Mouse (Mus musculus) midbrain, embryonic 11.5 days (tissue): Measurements from ENCODE around the gene Zfp384. TPM values are rescaled to one million over a fixed set of nuclear protein-coding genes. Genes with fewer than 3 reads are reported as not detected.

ENCODE experiments used
- ATAC-seq: fragments of 200-750 bp; cut with Nextera tagmentation; 2 replicates; pipeline ENCODE4 v1.8.0; 2017; ENCODE audit warnings: moderate TSS enrichment, moderate library complexity; ENCODE audit not compliant: low FRiP score
- DNase-seq: peaks from one replicate; pipeline ENCODE4 v3.0.0; 2015; ENCODE audit warnings: low spot score; ENCODE audit errors: missing footprints
- H3K27ac ChIP-seq: fragments of 300-500 bp; sonication (generic); 2 replicates; pipeline ENCODE4 v1.5.1; 2014; ENCODE audit warnings: low read depth, low read length
- H3K27me3 ChIP-seq: fragments of 300-500 bp; sonication (generic); 2 replicates; pipeline ENCODE4 v1.6.1; 2014; ENCODE audit warnings: mild to moderate bottlenecking, low read length, moderate library complexity, mixed read lengths; ENCODE audit not compliant: control insufficient read depth, insufficient read depth
- H3K36me3 ChIP-seq: fragments of 300-500 bp; sonication (generic); 2 replicates; pipeline ENCODE4 v1.6.1; 2014; ENCODE audit warnings: mild to moderate bottlenecking, low read length, moderate library complexity, mixed read lengths; ENCODE audit not compliant: control insufficient read depth, insufficient read depth
- H3K4me1 ChIP-seq: fragments of 300-500 bp; sonication (generic); 2 replicates; pipeline ENCODE4 v1.6.1; 2014; ENCODE audit warnings: low read length; ENCODE audit not compliant: control insufficient read depth, insufficient read depth
- H3K4me2 ChIP-seq: fragments of 300-500 bp; sonication (generic); 2 replicates; pipeline ENCODE4 v1.6.1; 2014; ENCODE audit warnings: mild to moderate bottlenecking, moderate library complexity
- H3K4me3 ChIP-seq: fragments of 300-500 bp; sonication (generic); 2 replicates; pipeline ENCODE4 v1.5.1; 2014; ENCODE audit warnings: low read depth, low read length
- H3K9ac ChIP-seq: fragments of 300-500 bp; sonication (generic); 2 replicates; pipeline ENCODE4 v1.6.1; 2014; ENCODE audit warnings: low read length
- H3K9me3 ChIP-seq: fragments of 300-500 bp; sonication (generic); 2 replicates; pipeline ENCODE4 v1.6.1; 2016; ENCODE audit warnings: low read length; ENCODE audit not compliant: control insufficient read depth
- WGBS: fragments of 180-500 bp; shearing (Covaris S2); extraction: QIAGEN DNeasy Blood & Tissue Kit; methylation state at CpG from one replicate; pipeline ENCODE4 v1.1.7; 2014; 5-methylcytosine and 5-hydroxymethylcytosine counted together
- polyA plus RNA-seq: library from polyadenylated mRNA; unstranded; fragments of >200 nt; fragmentation: Nextera tagmentation; extraction: Ambion mirVana; gene quantifications from 2 replicates; pipeline ENCODE4 v1.2.1, GENCODE M21; 2014

Zfp384 gene
- polyA plus RNA-seq, 1 experiment from 2014 or later, result 9.9 TPM

GRCm38 (mm10) chr6:125039131-125039530, 30.2 kb downstream of the Zfp384 start:
- Histone ChIP-seq H3K9ac (peak overlapping the region; percentile 61), H3K4me1 (peaks cover 9% of the 10 kb centered on the region), H3K4me2 (peak overlapping the region; percentile 47), H3K27ac (peak overlapping the region; percentile 40), H3K27me3 (no peaks in the 10 kb centered on the region), H3K9me3 (no peaks in the 10 kb centered on the region), H3K4me3 (peak overlapping the region; percentile 59), H3K36me3 (peaks cover 17% of the 10 kb centered on the region)
- WGBS, result 8% methylated on average over 8 of the region's 8 CpGs
- no peak for DNase-seq
- ATAC-seq, result peak; percentile 41

GRCm38 (mm10) chr6:125039533-125040153, 30.7 kb downstream of the Zfp384 start, which contains the start of gene Ing4:
Gene Ing4, plus strand, starts transcription at chr6:125039760.
- Histone ChIP-seq H3K4me3 (peak within 1 kb of the TSS; percentile 59), H3K9me3 (no peaks in the 10 kb centered on the region), H3K9ac (peak within 1 kb of the TSS; percentile 77), H3K4me2 (peak within 1 kb of the TSS; percentile 86), H3K27ac (peak within 1 kb of the TSS; percentile 40), H3K36me3 (peaks cover 22% of the 10 kb centered on the region), H3K4me1 (peaks cover 9% of the 10 kb centered on the region), H3K27me3 (no peaks in the 10 kb centered on the region)
- DNase-seq, result peak; percentile 99
- ATAC-seq, result peak; percentile 97
- under 1% methylated on average over 26 of the region's 26 CpGs for WGBS

GRCm38 (mm10) chr6:125040221-125040620, 31.3 kb downstream of the Zfp384 start:
- Histone ChIP-seq H3K4me2 (peak overlapping the region; percentile 86), H3K4me3 (peak overlapping the region; percentile 59), H3K4me1 (peaks cover 9% of the 10 kb centered on the region), H3K27ac (peak overlapping the region; percentile 11; the same call in 1 of the 2 replicates), H3K9ac (peak overlapping the region; percentile 77), H3K9me3 (no peaks in the 10 kb centered on the region), H3K36me3 (peaks cover 21% of the 10 kb centered on the region), H3K27me3 (no peaks in the 10 kb centered on the region)
- WGBS, result 20% methylated on average over 7 of the region's 7 CpGs
- no peak for DNase-seq
- no peak for ATAC-seq

GRCm38 (mm10) chr6:125041047-125041446, 32.1 kb downstream of the Zfp384 start:
- Histone ChIP-seq H3K27ac (no peak overlapping the region), H3K4me3 (no peak overlapping the region), H3K36me3 (peaks cover 15% of the 10 kb centered on the region), H3K4me2 (no peak overlapping the region), H3K4me1 (peaks cover 9% of the 10 kb centered on the region), H3K27me3 (no peaks in the 10 kb centered on the region), H3K9me3 (no peaks in the 10 kb centered on the region), H3K9ac (no peak overlapping the region)
- ATAC-seq (no peak), DNase-seq (no peak)
- 92% methylated on average over 7 of the region's 7 CpGs for WGBS

GRCm38 (mm10) chr6:125042081-125042480, 33.1 kb downstream of the Zfp384 start:
- no peaks in the 10 kb centered on the region for H3K27me3 ChIP-seq
- WGBS, result 96% methylated on average over 7 of the region's 7 CpGs
- no peak for DNase-seq
- no peak overlapping the region for H3K4me3 ChIP-seq
- H3K36me3 ChIP-seq, result peaks cover 14% of the 10 kb centered on the region; the same call in 1 of the 2 replicates
- peaks cover 9% of the 10 kb centered on the region for H3K4me1 ChIP-seq
- ATAC-seq, result no peak
- no peak overlapping the region for H3K27ac ChIP-seq
- H3K9me3 ChIP-seq, result no peaks in the 10 kb centered on the region
- no peak overlapping the region for H3K4me2 ChIP-seq
- H3K9ac ChIP-seq, result no peak overlapping the region

GRCm38 (mm10) chr6:125046691-125047090, 37.7 kb downstream of the Zfp384 start:
- H3K4me2 ChIP-seq, result no peak overlapping the region
- peaks cover 23% of the 10 kb centered on the region for H3K36me3 ChIP-seq
- H3K9ac ChIP-seq, result no peak overlapping the region
- WGBS, result 49% methylated on average over 5 of the region's 5 CpGs
- H3K9me3 ChIP-seq, result no peaks in the 10 kb centered on the region
- H3K4me3 ChIP-seq, result no peak overlapping the region
- no peaks in the 10 kb centered on the region for H3K4me1 ChIP-seq
- DNase-seq (peak; percentile 98), ATAC-seq (peak; percentile 64)
- H3K27ac ChIP-seq, result no peak overlapping the region
- no peaks in the 10 kb centered on the region for H3K27me3 ChIP-seq

GRCm38 (mm10) chr6:125049678-125050077, 40.7 kb downstream of the Zfp384 start, which contains the start of gene Acrbp:
Gene Acrbp, plus strand, starts transcription at chr6:125049689.
- ATAC-seq (no peak), DNase-seq (no peak)
- Histone ChIP-seq H3K4me3 (no peak within 1 kb of the TSS), H3K4me2 (no peak within 1 kb of the TSS), H3K27ac (no peak within 1 kb of the TSS), H3K27me3 (no peaks in the 10 kb centered on the region), H3K9me3 (no peaks in the 10 kb centered on the region), H3K9ac (no peak within 1 kb of the TSS), H3K36me3 (peaks cover 23% of the 10 kb centered on the region), H3K4me1 (no peaks in the 10 kb centered on the region)
- WGBS, result 32% methylated on average over 20 of the region's 20 CpGs

- H3K27ac ChIP-seq, result no peak overlapping the region
- WGBS, result 59% methylated on average over 5 of the region's 5 CpGs
- H3K4me1 ChIP-seq, result no peaks in the 10 kb centered on the region
- H3K36me3 ChIP-seq, result peaks cover 19% of the 10 kb centered on the region
- no peak overlapping the region for H3K9ac ChIP-seq
- no peak for ATAC-seq
- H3K4me3 ChIP-seq, result no peak overlapping the region
- H3K4me2 ChIP-seq, result no peak overlapping the region
- H3K9me3 ChIP-seq, result no peaks in the 10 kb centered on the region
- no peak for DNase-seq
- no peaks in the 10 kb centered on the region for H3K27me3 ChIP-seq
Observed at GRCm38 (mm10) chr6:125051237-125051636, 42.3 kb downstream of the Zfp384 start.

- Histone ChIP-seq H3K4me2 (no peak overlapping the region), H3K27ac (no peak overlapping the region), H3K9ac (no peak overlapping the region), H3K27me3 (no peaks in the 10 kb centered on the region), H3K4me1 (no peaks in the 10 kb centered on the region; the same call in 1 of the 2 replicates), H3K4me3 (no peak overlapping the region), H3K36me3 (no peaks in the 10 kb centered on the region), H3K9me3 (no peaks in the 10 kb centered on the region)
- no peak for DNase-seq
- WGBS, result 54% methylated on average over 6 of the region's 6 CpGs
- ATAC-seq, result no peak
Observed at GRCm38 (mm10) chr6:125061493-125061892, 52.5 kb downstream of the Zfp384 start.
